Mouse (Mus musculus): Measurements from ENCODE around the gene Eno2. TPM values are rescaled to one million over a fixed set of nuclear protein-coding genes. Genes with fewer than 3 reads are reported as not detected.

Gene Eno2
- total RNA-seq, 2 experiments from 2014 or later = 956 to 1,045 TPM

GRCm38 (mm10) chr6:124739231-124739796 is 30.2 kb downstream of the Eno2 start:
- DNase-seq = no peak

- DNase-seq = no peak
These were observed 30.9 kb downstream of the Eno2 start, which contains the start of gene Ptpn6 for GRCm38 (mm10) chr6:124738511-124739023. TSS of gene Ptpn6 (minus strand) at chr6:124738714.

- no peak for DNase-seq
These were observed 32.4 kb downstream of the Eno2 start for GRCm38 (mm10) chr6:124737040-124737439.

- DNase-seq = no peak
These were observed 35.1 kb downstream of the Eno2 start for GRCm38 (mm10) chr6:124734417-124734816.

GRCm38 (mm10) chr6:124732476-124733370 is 36.8 kb downstream of the Eno2 start:
- no peak for DNase-seq

- DNase-seq = no peak
These were observed 38.4 kb downstream of the Eno2 start for GRCm38 (mm10) chr6:124731038-124731437.

GRCm38 (mm10) chr6:124729850-124730705 is 39.4 kb downstream of the Eno2 start:
- no peak for DNase-seq

- no peak for DNase-seq
These were observed 40.9 kb downstream of the Eno2 start for GRCm38 (mm10) chr6:124728621-124729020.

GRCm38 (mm10) chr6:124724472-124724871 is 45.0 kb downstream of the Eno2 start:
- no peak for DNase-seq

- no peak for DNase-seq
These were observed 45.9 kb downstream of the Eno2 start for GRCm38 (mm10) chr6:124723541-124723940.

- no peak for DNase-seq
These were observed 46.5 kb downstream of the Eno2 start for GRCm38 (mm10) chr6:124722876-124723473.

GRCm38 (mm10) chr6:124720904-124721303 is 48.6 kb downstream of the Eno2 start:
- DNase-seq = no peak

GRCm38 (mm10) chr6:124719354-124719978 is 50.0 kb downstream of the Eno2 start:
- no peak for DNase-seq

GRCm38 (mm10) chr6:124718703-124719102 is 50.8 kb downstream of the Eno2 start:
- DNase-seq = no peak

- no peak for DNase-seq
These were observed 51.5 kb downstream of the Eno2 start for GRCm38 (mm10) chr6:124717968-124718367.

GRCm38 (mm10) chr6:124716864-124717490 is 52.5 kb downstream of the Eno2 start:
- DNase-seq = no peak

GRCm38 (mm10) chr6:124712918-124713317 is 56.6 kb downstream of the Eno2 start:
- DNase-seq = no peak

GRCm38 (mm10) chr6:124711824-124712782 is 57.4 kb downstream of the Eno2 start, which contains the start of the genes Emg1 and Phb2:
TSS of gene Emg1 (minus strand) at chr6:124712178.
TSS of gene Phb2 (plus strand) at chr6:124712336.
- peak; percentile 97 to 99 for DNase-seq

All from layer of hippocampus, postnatal 36 days (tissue).